Mouse (Mus musculus) stomach, postnatal 0 days (tissue): ENCODE measurements around the gene Rabgap1l. TPM values are rescaled to one million over a fixed set of nuclear protein-coding genes. Genes with fewer than 3 reads are reported as not detected.
A peak's percentile ranks its signal among the peaks of the same experiment; 100 is the strongest.

Experiments used
- ATAC-seq: fragments of 200-750 bp; cut with Nextera tagmentation; 2 replicates; pipeline ENCODE4 v1.8.0; 2017; ENCODE audit not compliant: low FRiP score, low TSS enrichment
- DNase-seq: peaks from one replicate; pipeline ENCODE4 v3.0.0-alpha.2; 2016; ENCODE audit warnings: low spot score
- H3K27ac ChIP-seq: fragments of 300-500 bp; sonication (generic); replicated peaks from 2 replicates; pipeline ENCODE4 v1.5.1; 2014; ENCODE audit warnings: mild to moderate bottlenecking, control low read depth
- H3K27me3 ChIP-seq: fragments of 300-500 bp; sonication (generic); 2 replicates; pipeline ENCODE4 v1.6.1; 2014; ENCODE audit warnings: low read length; ENCODE audit not compliant: control insufficient read depth, insufficient read depth
- H3K36me3 ChIP-seq: fragments of 300-500 bp; sonication (generic); 2 replicates; pipeline ENCODE4 v1.6.1; 2014; ENCODE audit warnings: low read length, mixed read lengths; ENCODE audit not compliant: control insufficient read depth, insufficient read depth
- H3K4me1 ChIP-seq: fragments of 300-500 bp; sonication (generic); replicated peaks from 2 replicates; pipeline ENCODE4 v1.6.1; 2014; ENCODE audit warnings: antibody characterized with exemption; ENCODE audit not compliant: control insufficient read depth, insufficient read depth
- H3K4me2 ChIP-seq: fragments of 300-500 bp; sonication (generic); replicated peaks from 2 replicates; pipeline ENCODE4 v1.6.1; 2014; ENCODE audit warnings: low read depth, mild to moderate bottlenecking, control low read depth, moderate library complexity
- H3K4me3 ChIP-seq: fragments of 300-500 bp; sonication (generic); 2 replicates; pipeline ENCODE4 v1.5.1; 2014; ENCODE audit warnings: low read depth, low read length, control low read depth
- H3K9ac ChIP-seq: fragments of 300-500 bp; sonication (generic); 2 replicates; pipeline ENCODE4 v1.6.1; 2014; ENCODE audit warnings: mild to moderate bottlenecking, low read length, control low read depth, mixed read lengths
- H3K9me3 ChIP-seq: fragments of 300-500 bp; sonication (generic); 2 replicates; pipeline ENCODE4 v1.6.1; 2016; ENCODE audit warnings: low read length; ENCODE audit not compliant: control insufficient read depth
- CTCF ChIP-seq: IDR thresholded peaks from 2 replicates; pipeline ENCODE4 v1.5.1; 2016; ENCODE audit warnings: antibody characterized with exemption, low read depth, mild to moderate bottlenecking, moderate library complexity
- EP300 ChIP-seq: optimal IDR thresholded peaks from 2 replicates; pipeline ENCODE3; 2016; ENCODE audit warnings: antibody characterized with exemption
- WGBS: fragments of 180-500 bp; shearing (Covaris S2); extraction: QIAGEN DNeasy Blood & Tissue Kit; methylation state at CpG from one replicate; pipeline ENCODE4 v1.1.7; 2014; 5-methylcytosine and 5-hydroxymethylcytosine counted together
- polyA plus RNA-seq: library from polyadenylated mRNA; unstranded; fragments of >200 nt; fragmentation: Nextera tagmentation; extraction: Ambion mirVana; gene quantifications from 2 replicates; pipeline ENCODE4 v1.2.1, GENCODE M21; 2015

Rabgap1l gene
- polyA plus RNA-seq, 1 experiment from 2014 or later: 19.6 TPM

- no peaks in the 10 kb centered on the region for H3K36me3 ChIP-seq
- no peak for ATAC-seq
- WGBS: 95% methylated on average over 1 of the region's 1 CpGs
- H3K27ac ChIP-seq: no peak overlapping the region
- no peaks in the 10 kb centered on the region for H3K4me1 ChIP-seq
- TF ChIP-seq EP300 (no peak), CTCF (no peak)
- no peak overlapping the region for H3K4me3 ChIP-seq
- no peaks in the 10 kb centered on the region for H3K9me3 ChIP-seq
- no peak for DNase-seq
- no peak overlapping the region for H3K4me2 ChIP-seq
- no peak overlapping the region for H3K9ac ChIP-seq
- H3K27me3 ChIP-seq: no peaks in the 10 kb centered on the region
These were observed 8.9 kb downstream of the Rabgap1l start for GRCm38 (mm10) chr1:160784122-160784521.

DNA sequence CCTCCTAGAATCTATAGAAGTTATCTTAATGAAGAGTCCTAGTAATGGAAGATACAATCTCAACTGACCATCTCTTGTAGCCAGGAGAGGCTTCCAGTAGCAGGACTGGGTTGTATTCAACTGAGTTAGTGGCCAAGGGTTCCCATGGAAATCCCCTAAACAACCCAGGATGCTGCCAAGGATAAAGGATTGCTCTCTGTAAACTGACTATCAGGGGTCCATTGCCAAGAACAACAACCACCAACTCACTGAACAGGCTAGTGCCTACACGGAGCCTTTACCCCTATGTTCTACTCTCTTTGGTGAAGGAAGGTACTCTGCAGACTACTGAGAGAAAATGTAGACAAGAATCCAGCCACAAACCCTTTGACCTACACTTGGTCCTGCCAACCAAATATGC lies 18.8 kb downstream of the Rabgap1l start:
- H3K27me3 ChIP-seq: no peaks in the 10 kb centered on the region
- DNase-seq: no peak
- no peaks in the 10 kb centered on the region for H3K9me3 ChIP-seq
- no peak overlapping the region for H3K4me2 ChIP-seq
- WGBS: 91% methylated on average over 1 of the region's 1 CpGs
- H3K36me3 ChIP-seq: no peaks in the 10 kb centered on the region
- TF ChIP-seq EP300 (no peak), CTCF (no peak)
- ATAC-seq: no peak
- H3K27ac ChIP-seq: no peak overlapping the region
- H3K4me3 ChIP-seq: no peak overlapping the region
- no peaks in the 10 kb centered on the region for H3K4me1 ChIP-seq
- no peak overlapping the region for H3K9ac ChIP-seq

- no peaks in the 10 kb centered on the region for H3K9me3 ChIP-seq
- ATAC-seq (no peak), DNase-seq (no peak)
- TF ChIP-seq EP300 (no peak), CTCF (no peak)
- H3K4me3 ChIP-seq: no peak overlapping the region
- WGBS: 78% methylated on average over 2 of the region's 2 CpGs
- no peaks in the 10 kb centered on the region for H3K36me3 ChIP-seq
- no peak overlapping the region for H3K9ac ChIP-seq
- no peaks in the 10 kb centered on the region for H3K27me3 ChIP-seq
- no peak overlapping the region for H3K4me2 ChIP-seq
- H3K27ac ChIP-seq: no peak overlapping the region
- no peaks in the 10 kb centered on the region for H3K4me1 ChIP-seq
These were observed 27.4 kb downstream of the Rabgap1l start for GRCm38 (mm10) chr1:160765565-160765964.

DNA sequence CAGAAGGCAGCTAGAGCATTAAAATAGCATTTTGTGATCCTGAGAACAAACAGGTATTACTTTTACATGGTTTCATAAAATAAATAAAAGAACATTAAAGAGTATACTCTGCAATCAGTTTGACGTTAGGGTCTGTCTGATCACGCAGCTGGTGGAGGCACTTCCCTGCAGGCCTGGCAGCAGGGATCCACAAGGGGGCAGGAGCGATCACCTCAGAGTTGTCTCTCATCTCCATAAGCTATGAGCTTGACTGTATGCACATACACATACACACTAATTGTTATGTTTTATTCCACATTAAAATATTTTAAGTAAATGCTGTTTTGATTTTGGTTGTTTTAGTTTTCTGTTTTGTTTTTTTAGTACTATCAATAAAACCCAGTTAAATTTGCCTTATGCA lies 34.8 kb downstream of the Rabgap1l start:
- Histone ChIP-seq H3K4me1 (no peaks in the 10 kb centered on the region), H3K27me3 (no peaks in the 10 kb centered on the region), H3K36me3 (no peaks in the 10 kb centered on the region), H3K9me3 (no peaks in the 10 kb centered on the region), H3K9ac (no peak overlapping the region), H3K4me2 (no peak overlapping the region), H3K27ac (no peak overlapping the region), H3K4me3 (no peak overlapping the region)
- 24% methylated on average over 3 of the region's 3 CpGs for WGBS
- TF ChIP-seq EP300 (no peak), CTCF (peak; percentile 82)
- DNase-seq: peak; percentile 69
- ATAC-seq: no peak

- H3K27me3 ChIP-seq: no peaks in the 10 kb centered on the region
- H3K4me1 ChIP-seq: no peaks in the 10 kb centered on the region
- no peaks in the 10 kb centered on the region for H3K36me3 ChIP-seq
- no peak overlapping the region for H3K4me3 ChIP-seq
- DNase-seq (no peak), ATAC-seq (no peak)
- H3K4me2 ChIP-seq: no peak overlapping the region
- H3K27ac ChIP-seq: no peak overlapping the region
- H3K9me3 ChIP-seq: no peaks in the 10 kb centered on the region
- no peak overlapping the region for H3K9ac ChIP-seq
- TF ChIP-seq EP300: no peak
- TF ChIP-seq CTCF: no peak
These were observed 37.7 kb downstream of the Rabgap1l start for GRCm38 (mm10) chr1:160755359-160755758.

DNA sequence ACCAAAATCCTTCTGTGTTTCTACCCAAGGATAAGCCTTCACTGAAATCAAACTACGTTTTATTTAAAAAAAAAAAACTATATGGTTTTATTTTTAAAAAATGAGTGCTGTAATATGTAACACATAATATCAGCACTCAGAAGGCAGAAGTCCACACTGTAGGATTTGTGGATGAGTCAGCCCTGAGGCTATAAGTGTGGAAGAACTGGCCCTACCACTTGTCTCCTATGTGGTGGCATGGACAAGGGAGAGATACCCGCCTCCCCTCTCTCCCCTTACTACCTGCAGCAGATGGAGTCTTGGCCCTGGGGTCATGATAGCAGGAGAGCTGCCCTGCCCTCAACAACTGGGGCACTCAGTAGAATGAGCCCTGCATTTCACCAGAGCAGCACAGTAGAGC lies 42.4 kb downstream of the Rabgap1l start:
- DNase-seq (no peak), ATAC-seq (no peak)
- Histone ChIP-seq H3K36me3 (no peaks in the 10 kb centered on the region), H3K27ac (no peak overlapping the region), H3K4me2 (no peak overlapping the region), H3K27me3 (no peaks in the 10 kb centered on the region), H3K4me3 (no peak overlapping the region), H3K9ac (no peak overlapping the region), H3K4me1 (no peaks in the 10 kb centered on the region), H3K9me3 (no peaks in the 10 kb centered on the region)
- WGBS: 47% methylated on average over 2 of the region's 2 CpGs
- TF ChIP-seq EP300 (no peak), CTCF (no peak)

GRCm38 (mm10) chr1:160746786-160747185 lies 46.2 kb downstream of the Rabgap1l start:
- WGBS: 27% methylated on average over 7 of the region's 7 CpGs
- no peak; the same call in 1 of the 2 replicates for TF ChIP-seq CTCF
- no peak for TF ChIP-seq EP300
- Histone ChIP-seq H3K27me3 (no peaks in the 10 kb centered on the region), H3K9ac (no peak overlapping the region), H3K4me3 (no peak overlapping the region), H3K36me3 (no peaks in the 10 kb centered on the region), H3K4me1 (no peaks in the 10 kb centered on the region), H3K27ac (no peak overlapping the region), H3K4me2 (no peak overlapping the region), H3K9me3 (no peaks in the 10 kb centered on the region)
- no peak for ATAC-seq
- DNase-seq: peak; percentile 21
